Mouse (Mus musculus): ENCODE results near the gene Rdx.
"Not testable (repeated sequence)": the region's sequence is repeated elsewhere in the genome, so short reads cannot be mapped to it uniquely, and the experiment has no call there.

Rdx gene

GRCm38 (mm10) chr9:52055313-52055712 lies 8.3 kb downstream of the Rdx start:
- DNase-seq (ENCODE audit: low spot score in 2 of 2) = no peak

- DNase-seq (ENCODE audit: low spot score in 2 of 2) = no peak
Measured at GRCm38 (mm10) chr9:52059788-52060187, 12.8 kb downstream of the Rdx start.

GRCm38 (mm10) chr9:52070052-52070451 lies 23.1 kb downstream of the Rdx start:
- no peak for DNase-seq (ENCODE audit: low spot score in 2 of 2)

GRCm38 (mm10) chr9:52071352-52071751 lies 24.4 kb downstream of the Rdx start:
- DNase-seq (ENCODE audit: low spot score in 2 of 2) = not testable (repeated sequence)

- no peak for DNase-seq (ENCODE audit: low spot score in 2 of 2)
Measured at GRCm38 (mm10) chr9:52072202-52072601, 25.2 kb downstream of the Rdx start.

GRCm38 (mm10) chr9:52076089-52076488 lies 29.1 kb downstream of the Rdx start:
- no peak for DNase-seq (ENCODE audit: low spot score in 2 of 2)

GRCm38 (mm10) chr9:52077692-52078091 lies 30.7 kb downstream of the Rdx start:
- no peak for DNase-seq (ENCODE audit: low spot score in 2 of 2)

GRCm38 (mm10) chr9:52081979-52082378 lies 35.0 kb downstream of the Rdx start:
- no peak for DNase-seq (ENCODE audit: low spot score in 2 of 2)

- DNase-seq (ENCODE audit: low spot score in 2 of 2) = no peak
Measured at GRCm38 (mm10) chr9:52082414-52082813, 35.4 kb downstream of the Rdx start.

- no peak for DNase-seq (ENCODE audit: low spot score in 2 of 2)
Measured at GRCm38 (mm10) chr9:52091752-52092151, 44.8 kb downstream of the Rdx start.

GRCm38 (mm10) chr9:52092311-52092710 lies 45.3 kb downstream of the Rdx start:
- no peak for DNase-seq (ENCODE audit: low spot score in 2 of 2)

- no peak for DNase-seq (ENCODE audit: low spot score in 2 of 2)
Measured at GRCm38 (mm10) chr9:52093108-52093507, 46.1 kb downstream of the Rdx start.

GRCm38 (mm10) chr9:52094016-52094415 lies 47.0 kb downstream of the Rdx start:
- DNase-seq (ENCODE audit: low spot score in 2 of 2) = no peak

GRCm38 (mm10) chr9:52094471-52094980 lies 47.6 kb downstream of the Rdx start:
- DNase-seq (ENCODE audit: low spot score in 2 of 2) = no peak

- DNase-seq (ENCODE audit: low spot score in 2 of 2) = no peak
Measured at GRCm38 (mm10) chr9:52095666-52096065, 48.7 kb downstream of the Rdx start.

- DNase-seq (ENCODE audit: low spot score in 2 of 2) = no peak
Measured at GRCm38 (mm10) chr9:52097386-52097785, 50.4 kb downstream of the Rdx start.

- peak; percentile 72 to 90 for DNase-seq (ENCODE audit: low spot score in 2 of 2)
Measured at GRCm38 (mm10) chr9:52098600-52098999, 51.6 kb downstream of the Rdx start.

- no peak for DNase-seq (ENCODE audit: low spot score in 2 of 2)
Measured at GRCm38 (mm10) chr9:52100426-52100825, 53.5 kb downstream of the Rdx start.

GRCm38 (mm10) chr9:52102060-52102844 lies 55.3 kb downstream of the Rdx start:
- no peak for DNase-seq (ENCODE audit: low spot score in 2 of 2)

GRCm38 (mm10) chr9:52103448-52104224 lies 56.7 kb downstream of the Rdx start:
- DNase-seq (ENCODE audit: low spot score in 2 of 2) = no peak

- no peak for DNase-seq (ENCODE audit: low spot score in 2 of 2)
Measured at GRCm38 (mm10) chr9:52104225-52104615, 57.2 kb downstream of the Rdx start.

GRCm38 (mm10) chr9:52105423-52105822 lies 58.5 kb downstream of the Rdx start:
- DNase-seq (ENCODE audit: low spot score in 2 of 2) = no peak

- no peak for DNase-seq (ENCODE audit: low spot score in 2 of 2)
Measured at GRCm38 (mm10) chr9:52107161-52107560, 60.2 kb downstream of the Rdx start.

Data from spleen, postnatal 4 days (tissue).